Mouse (Mus musculus): ENCODE results near the gene Adcy6.

The Adcy6 gene

GRCm38 (mm10) chr15:98555881-98556280, 54.0 kb downstream of the Adcy6 start:
- DNase-seq, result no peak

DNA sequence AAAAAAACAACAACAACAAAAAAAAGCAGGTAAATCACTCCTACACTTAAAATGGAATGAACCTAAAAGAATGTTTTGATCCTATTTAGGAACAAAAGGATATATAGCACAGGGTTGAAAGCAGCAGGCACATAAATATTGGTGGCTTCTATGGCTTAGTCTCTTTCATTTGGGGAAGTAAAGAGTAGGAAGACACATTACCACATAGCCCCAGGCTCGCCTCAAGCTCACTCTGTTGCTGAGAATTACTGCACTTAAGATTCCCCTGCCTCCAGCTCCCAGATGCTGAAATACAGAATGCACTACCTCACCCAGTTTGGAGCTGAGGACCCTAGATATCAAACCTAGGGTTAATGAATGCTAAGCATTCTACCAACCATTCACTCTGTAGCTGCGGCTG, 57.1 kb downstream of the Adcy6 start:
- no peak for DNase-seq

GRCm38 (mm10) chr15:98546843-98547242, 63.0 kb downstream of the Adcy6 start:
- peak in 1 of 2 experiments; percentile 24 for DNase-seq

GRCm38 (mm10) chr15:98545151-98545550, 64.7 kb downstream of the Adcy6 start:
- DNase-seq, result no peak

DNA sequence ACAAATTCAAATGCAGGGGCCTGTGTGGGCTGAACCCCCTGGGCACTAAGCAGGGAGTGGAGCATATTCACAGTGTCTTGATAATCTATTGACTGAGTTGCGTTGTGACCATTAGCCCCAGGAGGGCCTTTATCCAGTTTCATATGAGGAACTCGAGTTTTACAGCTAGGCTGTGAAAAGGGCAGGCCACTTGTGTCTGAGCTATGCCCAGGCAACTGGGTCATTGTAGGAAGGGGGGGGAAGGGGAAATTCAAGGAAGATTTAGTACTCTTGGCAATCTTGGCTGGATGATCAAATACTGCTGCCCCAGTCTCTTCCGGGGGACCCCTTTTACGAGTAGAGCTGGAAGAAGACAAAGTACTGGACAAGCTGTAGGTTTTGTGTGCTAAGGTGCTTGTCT, 66.5 kb downstream of the Adcy6 start:
- DNase-seq, result no peak

DNA sequence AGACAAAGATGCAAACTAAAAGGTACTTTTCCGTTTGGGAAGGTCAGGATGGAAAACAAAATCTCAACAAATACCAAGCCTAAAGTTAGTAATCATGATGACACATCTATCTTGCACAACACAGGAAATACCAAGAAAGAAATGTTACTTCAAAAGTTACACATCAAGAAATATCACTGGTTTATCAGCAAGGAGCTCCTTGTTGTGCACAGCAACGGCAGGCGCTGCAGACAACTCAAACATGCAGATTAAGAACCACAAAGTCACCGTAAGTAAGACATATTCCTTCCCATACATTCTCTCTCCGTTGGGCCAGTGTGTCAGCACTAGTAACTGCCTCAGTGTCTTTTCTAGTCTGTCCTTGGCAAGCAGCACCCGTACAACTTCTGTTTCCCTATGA, 68.8 kb downstream of the Adcy6 start:
- no peak for DNase-seq
